Mouse (Mus musculus) liver, embryonic 13.5 days (tissue): ENCODE measurements at regions not wholly inside any gene's neighbourhood (a gene's known extent, or its start where the extent isn't known, plus 50 kb on each side); places are given as distances from the start of the nearest gene placed in this dataset.

Experiments
- ATAC-seq: fragments of 200-750 bp; cut with Nextera tagmentation; 2 replicates; pipeline ENCODE4 v1.8.0; 2017; ENCODE audit warnings: low read depth, mild to moderate bottlenecking, moderate number of reproducible peaks, moderate library complexity
- DNase-seq: peaks from one replicate; pipeline ENCODE4 v3.0.0; 2022
- H3K27ac ChIP-seq: fragments of 300-500 bp; sonication (generic); 2 replicates; pipeline ENCODE4 v1.5.1; 2015; ENCODE audit warnings: moderate library complexity, mild to moderate bottlenecking, inconsistent platforms
- H3K27me3 ChIP-seq: fragments of 300-500 bp; sonication (generic); 2 replicates; pipeline ENCODE4 v1.6.1; 2015; ENCODE audit warnings: mild to moderate bottlenecking, inconsistent platforms
- H3K36me3 ChIP-seq: fragments of 300-500 bp; sonication (generic); 2 replicates; pipeline ENCODE4 v1.6.1; 2015; ENCODE audit warnings: mild to moderate bottlenecking, inconsistent platforms
- H3K4me1 ChIP-seq: fragments of 300-500 bp; sonication (generic); replicated peaks from 2 replicates; pipeline ENCODE4 v1.6.1; 2015; ENCODE audit warnings: inconsistent platforms
- H3K4me2 ChIP-seq: fragments of 300-500 bp; sonication (generic); 2 replicates; pipeline ENCODE4 v1.6.1; 2015; ENCODE audit warnings: inconsistent platforms, mild to moderate bottlenecking, moderate library complexity
- H3K4me3 ChIP-seq: fragments of 300-500 bp; sonication (generic); replicated peaks from 2 replicates; pipeline ENCODE4 v1.5.1; 2015; ENCODE audit warnings: mild to moderate bottlenecking, inconsistent platforms
- H3K9ac ChIP-seq: fragments of 300-500 bp; sonication (generic); 2 replicates; pipeline ENCODE4 v1.6.1; 2015; ENCODE audit warnings: mild to moderate bottlenecking, inconsistent platforms
- H3K9me3 ChIP-seq: fragments of 300-500 bp; sonication (generic); replicated peaks from 2 replicates; pipeline ENCODE4 v1.6.1; 2016; ENCODE audit warnings: inconsistent platforms
- WGBS: fragments of 180-500 bp; shearing (Covaris S2); methylation state at CpG from one replicate; pipeline ENCODE4 v1.1.7; 2015; ENCODE audit not compliant: insufficient replicate concordance; 5-methylcytosine and 5-hydroxymethylcytosine counted together

DNA sequence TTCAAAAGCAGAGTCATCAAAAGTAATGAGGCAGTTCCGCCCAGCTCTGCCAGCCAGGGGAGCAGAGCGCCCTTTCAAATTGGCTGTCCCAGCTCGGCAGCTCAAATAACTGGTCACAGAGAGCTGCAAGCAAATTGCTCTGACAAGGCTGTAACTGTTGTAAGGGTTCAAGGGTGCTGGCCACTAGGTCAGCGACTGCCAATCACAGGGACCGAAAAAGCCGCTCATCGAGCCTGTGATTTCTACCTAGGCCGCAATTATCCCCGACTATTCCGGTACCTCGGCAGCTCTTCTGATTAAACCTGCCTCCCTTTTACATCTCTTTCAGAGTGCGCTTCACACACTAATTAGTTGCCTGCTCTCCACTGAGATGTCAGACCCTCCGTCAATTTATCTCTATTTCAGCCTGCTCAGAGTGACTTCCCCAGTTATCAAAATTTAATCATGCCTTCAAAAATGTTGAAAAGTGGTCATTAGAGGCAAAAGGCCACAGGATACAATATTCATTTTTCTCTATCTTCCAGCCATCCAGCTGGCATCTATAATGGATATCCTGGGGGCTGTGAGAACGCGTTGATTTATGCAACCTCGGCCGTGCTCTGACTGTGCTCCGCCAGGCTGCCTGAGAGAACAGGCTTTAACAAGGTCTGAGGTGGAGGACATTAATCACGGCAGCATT lies 606.7 kb downstream of the Psat1 start:
- H3K4me2 ChIP-seq = no peak overlapping the region
- no peak overlapping the region for H3K9ac ChIP-seq
- no peaks in the 10 kb centered on the region for H3K36me3 ChIP-seq
- no peaks in the 10 kb centered on the region for H3K9me3 ChIP-seq
- WGBS = 61% methylated on average over 19 of the region's 19 CpGs
- no peak overlapping the region for H3K4me3 ChIP-seq
- no peaks in the 10 kb centered on the region for H3K4me1 ChIP-seq
- H3K27ac ChIP-seq = no peak overlapping the region
- no peak for ATAC-seq
- DNase-seq = no peak
- no peaks in the 10 kb centered on the region for H3K27me3 ChIP-seq

- no peak overlapping the region for H3K9ac ChIP-seq
- ATAC-seq (no peak), DNase-seq (no peak)
- H3K9me3 ChIP-seq = no peaks in the 10 kb centered on the region
- H3K4me2 ChIP-seq = no peak overlapping the region
- no peaks in the 10 kb centered on the region for H3K27me3 ChIP-seq
- no peak overlapping the region for H3K27ac ChIP-seq
- WGBS = 63% methylated on average over 11 of the region's 11 CpGs
- no peak overlapping the region for H3K4me3 ChIP-seq
- H3K36me3 ChIP-seq = no peaks in the 10 kb centered on the region
- no peaks in the 10 kb centered on the region for H3K4me1 ChIP-seq
These were observed 607.2 kb downstream of the Psat1 start for GRCm38 (mm10) chr19:15339979-15340304.

DNA sequence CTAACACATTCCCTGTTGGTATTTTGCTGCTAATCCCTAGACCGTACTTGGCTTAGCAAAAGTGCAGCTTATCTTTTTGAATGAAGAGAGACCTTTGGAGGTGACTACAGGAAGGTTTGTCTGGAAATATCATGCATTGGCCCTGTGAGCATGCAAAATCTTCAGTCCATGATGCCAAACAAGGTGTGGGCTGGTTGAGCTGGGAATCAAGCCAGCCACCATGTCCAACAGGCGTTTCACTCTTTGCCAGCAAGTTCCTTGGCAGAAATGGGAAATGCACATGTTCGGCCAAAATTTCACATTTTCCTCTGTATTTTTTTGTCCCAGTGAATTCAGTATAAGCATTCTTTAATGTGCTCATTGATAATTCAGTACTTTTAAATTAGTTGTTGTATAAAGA lies 617.0 kb downstream of the Psat1 start:
- Histone ChIP-seq H3K27ac (no peak overlapping the region), H3K4me1 (no peaks in the 10 kb centered on the region), H3K27me3 (no peaks in the 10 kb centered on the region), H3K4me2 (no peak overlapping the region), H3K36me3 (no peaks in the 10 kb centered on the region), H3K4me3 (no peak overlapping the region), H3K9ac (no peak overlapping the region), H3K9me3 (no peaks in the 10 kb centered on the region)
- DNase-seq (no peak), ATAC-seq (no peak)
- 58% methylated on average over 3 of the region's 3 CpGs for WGBS

GRCm38 (mm10) chr19:15299474-15299873 lies 647.7 kb downstream of the Psat1 start:
- no peak for ATAC-seq
- no peak for DNase-seq

DNA sequence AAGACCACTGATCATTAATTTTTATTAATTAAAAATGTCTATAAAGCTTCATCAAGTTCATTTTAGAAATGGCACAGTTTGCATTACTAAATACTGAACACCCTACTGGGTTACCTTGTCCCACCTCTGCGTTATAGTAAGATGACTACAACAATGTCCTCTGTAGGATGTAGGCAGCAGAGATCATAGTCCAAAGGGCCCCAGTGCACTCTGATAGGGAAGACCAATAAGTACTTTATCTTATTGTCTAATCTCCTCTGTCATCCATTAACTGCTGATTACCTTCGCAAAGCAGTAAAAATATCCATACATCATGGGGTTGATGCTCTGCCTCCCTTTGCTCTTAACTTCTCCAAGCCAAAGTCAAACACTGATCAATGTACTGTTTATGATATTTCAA lies 662.1 kb downstream of the Psat1 start:
- Histone ChIP-seq H3K36me3 (no peaks in the 10 kb centered on the region), H3K27me3 (no peaks in the 10 kb centered on the region), H3K4me3 (no peak overlapping the region), H3K9ac (no peak overlapping the region), H3K4me1 (no peaks in the 10 kb centered on the region), H3K9me3 (no peaks in the 10 kb centered on the region), H3K27ac (no peak overlapping the region), H3K4me2 (no peak overlapping the region)
- 63% methylated on average over 2 of the region's 2 CpGs for WGBS
- DNase-seq = no peak
- ATAC-seq = no peak

More at GRCm38 (mm10) chr19:15299474-15299873, 647.7 kb downstream of the Psat1 start:
- 35% methylated on average over 6 of the region's 6 CpGs for WGBS
- Histone ChIP-seq H3K4me1 (no peaks in the 10 kb centered on the region), H3K4me2 (no peak overlapping the region), H3K27me3 (no peaks in the 10 kb centered on the region), H3K9me3 (no peaks in the 10 kb centered on the region), H3K4me3 (no peak overlapping the region), H3K27ac (no peak overlapping the region), H3K9ac (no peak overlapping the region), H3K36me3 (no peaks in the 10 kb centered on the region)

- H3K9ac ChIP-seq = no peak overlapping the region
- no peaks in the 10 kb centered on the region for H3K4me1 ChIP-seq
- H3K4me3 ChIP-seq = no peak overlapping the region
- no peaks in the 10 kb centered on the region for H3K36me3 ChIP-seq
- H3K27ac ChIP-seq = no peak overlapping the region
- WGBS = 62% methylated on average over 3 of the region's 3 CpGs
- no peaks in the 10 kb centered on the region for H3K9me3 ChIP-seq
- no peaks in the 10 kb centered on the region for H3K27me3 ChIP-seq
- DNase-seq = no peak
- no peak for ATAC-seq
- no peak overlapping the region for H3K4me2 ChIP-seq
These were observed 644.9 kb upstream of the Tle4 start for GRCm38 (mm10) chr19:15242781-15243180.

DNA sequence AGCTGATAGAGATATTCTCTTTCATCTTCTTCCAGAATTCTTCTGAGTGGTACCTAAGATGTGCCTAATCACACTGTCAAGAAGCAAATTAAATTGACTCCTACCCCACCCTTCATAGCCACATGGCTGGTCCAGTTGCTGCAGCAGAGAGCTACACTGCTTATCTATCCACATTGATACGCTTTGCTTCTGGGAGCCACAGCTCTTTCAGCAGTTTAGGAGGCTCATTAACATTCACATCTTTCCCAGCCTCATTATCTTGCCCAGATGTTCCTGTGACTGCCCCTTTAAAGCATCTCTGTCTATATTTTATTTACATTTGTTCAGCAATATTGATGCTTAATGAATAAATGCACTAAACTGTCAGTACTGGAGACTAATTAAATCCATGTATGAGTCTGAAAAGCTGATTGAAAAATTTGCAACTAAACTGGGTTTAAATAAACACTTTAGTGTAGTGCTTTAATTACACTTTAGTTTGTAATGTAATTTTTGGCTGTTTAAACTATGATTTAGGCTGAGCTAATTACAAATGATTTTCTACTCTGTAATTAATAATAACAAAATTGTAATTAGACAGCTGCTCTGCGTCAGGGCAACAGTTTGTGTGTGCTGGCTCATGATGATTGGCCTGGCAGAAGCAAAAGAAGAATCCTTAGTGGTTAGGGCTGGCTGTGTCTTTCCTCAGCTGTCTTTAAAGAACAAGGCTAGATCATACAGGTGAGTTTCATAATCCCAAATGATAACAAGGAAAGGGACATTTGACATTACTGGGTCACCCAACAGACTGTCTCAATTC lies 632.5 kb upstream of the Tle4 start:
- Histone ChIP-seq H3K4me3 (no peak overlapping the region), H3K27me3 (no peaks in the 10 kb centered on the region), H3K9ac (no peak overlapping the region), H3K27ac (no peak overlapping the region), H3K4me2 (no peak overlapping the region), H3K9me3 (no peaks in the 10 kb centered on the region), H3K4me1 (no peaks in the 10 kb centered on the region), H3K36me3 (no peaks in the 10 kb centered on the region)
- DNase-seq (no peak), ATAC-seq (no peak)
- WGBS = 53% methylated on average over 2 of the region's 2 CpGs

GRCm38 (mm10) chr19:15217387-15217786 lies 619.5 kb upstream of the Tle4 start:
- Histone ChIP-seq H3K27ac (no peak overlapping the region), H3K27me3 (no peaks in the 10 kb centered on the region), H3K4me1 (no peaks in the 10 kb centered on the region), H3K4me2 (no peak overlapping the region), H3K9me3 (no peaks in the 10 kb centered on the region), H3K9ac (no peak overlapping the region), H3K4me3 (no peak overlapping the region), H3K36me3 (no peaks in the 10 kb centered on the region)
- WGBS = 59% methylated on average over 3 of the region's 3 CpGs
- ATAC-seq = no peak
- no peak for DNase-seq

GRCm38 (mm10) chr19:15214651-15215050 lies 616.8 kb upstream of the Tle4 start:
- Histone ChIP-seq H3K9ac (no peak overlapping the region), H3K4me2 (no peak overlapping the region), H3K27ac (no peak overlapping the region), H3K36me3 (no peaks in the 10 kb centered on the region), H3K4me3 (no peak overlapping the region), H3K4me1 (no peaks in the 10 kb centered on the region), H3K9me3 (no peaks in the 10 kb centered on the region), H3K27me3 (no peaks in the 10 kb centered on the region)
- no peak for DNase-seq
- ATAC-seq = no peak
- 39% methylated on average over 3 of the region's 3 CpGs for WGBS

GRCm38 (mm10) chr19:15212881-15213280 lies 615.0 kb upstream of the Tle4 start:
- Histone ChIP-seq H3K4me3 (no peak overlapping the region), H3K9me3 (no peaks in the 10 kb centered on the region), H3K36me3 (no peaks in the 10 kb centered on the region), H3K9ac (no peak overlapping the region), H3K27ac (no peak overlapping the region), H3K4me1 (no peaks in the 10 kb centered on the region), H3K4me2 (no peak overlapping the region), H3K27me3 (no peaks in the 10 kb centered on the region)
- ATAC-seq = no peak
- DNase-seq = no peak
- WGBS = 62% methylated on average over 5 of the region's 5 CpGs

DNA sequence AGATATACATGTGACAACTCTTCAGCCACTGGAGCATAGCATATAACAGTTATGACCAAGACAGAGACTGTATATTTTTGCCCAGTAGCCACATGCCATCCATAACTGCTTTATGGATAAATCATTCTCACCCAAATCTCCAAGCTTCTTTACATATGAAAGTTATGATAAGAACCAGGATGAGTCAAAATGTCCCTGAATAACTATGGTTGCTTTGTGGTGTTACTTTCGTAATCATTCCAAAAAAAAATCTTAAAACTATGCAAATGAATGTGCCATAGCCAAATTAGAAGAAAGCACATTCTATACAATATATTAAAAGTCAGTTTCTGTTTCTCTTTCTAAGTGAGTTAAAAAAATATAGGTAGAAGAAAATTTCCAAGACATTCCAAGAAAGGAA lies 605.2 kb upstream of the Tle4 start:
- Histone ChIP-seq H3K36me3 (no peaks in the 10 kb centered on the region), H3K4me3 (no peak overlapping the region), H3K4me2 (no peak overlapping the region), H3K9ac (no peak overlapping the region), H3K27me3 (no peaks in the 10 kb centered on the region), H3K27ac (no peak overlapping the region), H3K9me3 (no peaks in the 10 kb centered on the region), H3K4me1 (no peaks in the 10 kb centered on the region)
- WGBS = 58% methylated on average over 1 of the region's 1 CpGs
- DNase-seq (no peak), ATAC-seq (no peak)

DNA sequence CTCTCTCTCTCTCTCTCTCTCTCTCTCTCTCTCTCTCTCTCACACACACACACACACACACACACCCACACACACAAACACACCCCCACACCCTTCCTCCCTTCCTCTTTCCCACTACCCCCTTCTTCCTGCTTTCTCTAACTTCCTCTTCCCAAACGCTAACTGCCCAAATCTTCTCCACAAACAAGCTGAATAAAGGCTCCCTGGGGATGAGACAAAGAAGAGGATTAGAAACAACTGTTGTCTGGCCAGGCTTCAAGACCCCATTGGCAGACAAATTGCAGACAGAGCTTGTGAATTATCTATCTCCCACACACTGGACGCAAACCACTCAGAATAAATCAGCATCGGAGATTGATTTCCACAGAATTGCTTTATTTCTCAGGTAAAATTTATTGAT lies 603.4 kb upstream of the Tle4 start:
- Histone ChIP-seq H3K27me3 (no peaks in the 10 kb centered on the region), H3K9ac (no peak overlapping the region), H3K4me2 (no peak overlapping the region), H3K4me3 (no peak overlapping the region), H3K4me1 (no peaks in the 10 kb centered on the region), H3K9me3 (no peaks in the 10 kb centered on the region), H3K36me3 (no peaks in the 10 kb centered on the region), H3K27ac (no peak overlapping the region)
- WGBS = 42% methylated on average over 3 of the region's 3 CpGs
- DNase-seq (no peak), ATAC-seq (no peak)
